8 mouse cellular contexts compared by ENCODE assay signal in genomic region chr7:45361243-45361804, GRCm38 (mm10). TPM values are rescaled to one million over a fixed set of nuclear protein-coding genes. Genes with fewer than 3 reads are reported as not detected.
DNase-seq lines count a peak whose midpoint lies in the region; ATAC-seq lines count a peak whose summit lies in the region.

No protein-coding gene starts in this region.

- no peaks in the 10 kb centered on the region for H3K9me3 ChIP-seq in intestine, embryonic 16.5 days (ENCODE audit: control insufficient read depth, low read length)
- no peaks in the 10 kb centered on the region for H3K9me3 ChIP-seq in midbrain, embryonic 10.5 days (replicated peaks)

- intact Hi-C loops in gastrocnemius, postnatal 14 days (cut with DNase I; ENCODE audit: low total_unique reads), result no loop called here
- intact Hi-C loops in left cerebral cortex, postnatal 36 days (cut with DNase I), result no loop called here

- peaks cover 14% of the 10 kb centered on the region for H3K4me1 ChIP-seq in intestine, embryonic 16.5 days (ENCODE audit: control insufficient read depth, insufficient read depth, low read length)
- H3K4me1 ChIP-seq in midbrain, embryonic 10.5 days, result peaks cover 31% of the 10 kb centered on the region

- no peaks in the 10 kb centered on the region for H3K36me3 ChIP-seq in intestine, embryonic 16.5 days (ENCODE audit: control insufficient read depth, insufficient read depth, low read length)
- H3K36me3 ChIP-seq in midbrain, embryonic 10.5 days, result peaks cover 17% of the 10 kb centered on the region

- DNase-seq in WW6 (ENCODE audit: low read depth, low spot score) (peak; percentile 99), adipocyte (ENCODE audit: low spot score) (no peak)
- DNase-seq in cerebellum, postnatal 25 days, result peak; percentile 87 to 91
- peak; percentile 60 for DNase-seq in gastrocnemius, postnatal 14 days
- peak; percentile 83 to 86 for DNase-seq in left cerebral cortex, postnatal 36 days (ENCODE audit: low spot score in 2 of 2)
- DNase-seq in midbrain, embryonic 10.5 days (ENCODE audit: low spot score), result peak; percentile 90
- peak; percentile 87 for DNase-seq in right cerebral cortex, postnatal 25 days

- H3K27ac ChIP-seq in intestine, embryonic 16.5 days (ENCODE audit: low read length), result no peak overlapping the region
- peak overlapping the region; percentile 81 for H3K27ac ChIP-seq in midbrain, embryonic 10.5 days (replicated peaks)

- peak overlapping the region; percentile 56 for H3K9ac ChIP-seq in intestine, embryonic 16.5 days (ENCODE audit: low read depth, low read length)

- H3K4me3 ChIP-seq in intestine, embryonic 16.5 days (ENCODE audit: low read length), result peak overlapping the region; percentile 48
- H3K4me3 ChIP-seq in midbrain, embryonic 10.5 days, result peak overlapping the region; percentile 68

- peaks cover 18% of the 10 kb centered on the region; the same call in 1 of the 2 replicates for H3K27me3 ChIP-seq in intestine, embryonic 16.5 days (replicated peaks; ENCODE audit: control insufficient read depth, insufficient read depth, low read length)
- peaks cover 70% of the 10 kb centered on the region for H3K27me3 ChIP-seq in midbrain, embryonic 10.5 days (ENCODE audit: low read depth, poor library complexity, severe bottlenecking)

- WGBS in intestine, embryonic 16.5 days, result under 1% methylated on average over 43 of the region's 43 CpGs
- under 1% methylated on average over 43 of the region's 43 CpGs for WGBS in midbrain, embryonic 10.5 days

- peak; percentile 74 for ATAC-seq in intestine, embryonic 16.5 days

- peak overlapping the region; percentile 88 for H3K4me2 ChIP-seq in intestine, embryonic 16.5 days (ENCODE audit: low read depth, low read length)

RNA-seq across cellular contexts. Expression of gene Ppfia3, which starts 5.5 kb away (rescaled TPM):
- total RNA-seq in gastrocnemius, postnatal 14 days (2021), result under 1 TPM; 0.69 to 0.78 TPM
- 10.3 and 12.0 TPM in 2 replicates for polyA plus RNA-seq in intestine, embryonic 16.5 days (2015; fragmentation: Nextera tagmentation; extraction: Ambion mirVana)
- 100 to 1,000 TPM; 154 to 168 TPM for total RNA-seq in left cerebral cortex, postnatal 36 days (2021)
- 6.4 and 7.4 TPM in 2 replicates for polyA plus RNA-seq in midbrain, embryonic 10.5 days (2016; fragmentation: Nextera tagmentation; extraction: Ambion mirVana)

RNA-seq across cellular contexts. Expression of gene Lin7b, which starts 9.1 kb away (rescaled TPM):
- total RNA-seq in gastrocnemius, postnatal 14 days (2021), result 1 to 10 TPM in 1 of 2 experiments, under 1 TPM in 1; 0.49 to 1.6 TPM
- 1.2 and 2.7 TPM in 2 replicates for polyA plus RNA-seq in intestine, embryonic 16.5 days (2015; fragmentation: Nextera tagmentation; extraction: Ambion mirVana)
- 100 to 1,000 TPM; 164 to 189 TPM for total RNA-seq in left cerebral cortex, postnatal 36 days (2021)
- 1.0 and 1.4 TPM in 2 replicates for polyA plus RNA-seq in midbrain, embryonic 10.5 days (2016; fragmentation: Nextera tagmentation; extraction: Ambion mirVana)

RNA-seq across cellular contexts. Expression of gene Hrc, which starts 26.2 kb away (rescaled TPM):
- total RNA-seq in gastrocnemius, postnatal 14 days (2021), result 100 to 1,000 TPM; 711 to 744 TPM
- polyA plus RNA-seq in intestine, embryonic 16.5 days (2015; fragmentation: Nextera tagmentation; extraction: Ambion mirVana), result 0.86 and 1.4 TPM in 2 replicates
- total RNA-seq in left cerebral cortex, postnatal 36 days (2021), result under 1 TPM; 0.27 to 0.52 TPM
- 0.12 and 0.29 TPM in 2 replicates for polyA plus RNA-seq in midbrain, embryonic 10.5 days (2016; fragmentation: Nextera tagmentation; extraction: Ambion mirVana)

RNA-seq across cellular contexts. Expression of gene Trpm4, which starts 27.7 kb away (rescaled TPM):
- total RNA-seq in gastrocnemius, postnatal 14 days (2021), result 10 to 100 TPM; 23.5 to 24.5 TPM
- 33.4 and 36.3 TPM in 2 replicates for polyA plus RNA-seq in intestine, embryonic 16.5 days (2015; fragmentation: Nextera tagmentation; extraction: Ambion mirVana)
- 10 to 100 TPM; 18.0 to 20.9 TPM for total RNA-seq in left cerebral cortex, postnatal 36 days (2021)
- 7.0 and 9.6 TPM in 2 replicates for polyA plus RNA-seq in midbrain, embryonic 10.5 days (2016; fragmentation: Nextera tagmentation; extraction: Ambion mirVana)

RNA-seq across cellular contexts. Expression of gene Snrnp70, which starts 34.2 kb away (rescaled TPM):
- 10 to 100 TPM; 90.1 to 93.1 TPM for total RNA-seq in gastrocnemius, postnatal 14 days (2021)
- polyA plus RNA-seq in intestine, embryonic 16.5 days (2015; fragmentation: Nextera tagmentation; extraction: Ambion mirVana), result 139 and 150 TPM in 2 replicates
- 100 to 1,000 TPM; 273 to 486 TPM for total RNA-seq in left cerebral cortex, postnatal 36 days (2021)
- polyA plus RNA-seq in midbrain, embryonic 10.5 days (2016; fragmentation: Nextera tagmentation; extraction: Ambion mirVana), result 254 and 268 TPM in 2 replicates

Comparison
In these comparisons a context has a peak if more than half of its experiments do, and no peak if none do; other contexts are left out.
1. RNA of gene Ppfia3, which starts 5.5 kb away (total RNA-seq): 154 to 168 TPM in left cerebral cortex, postnatal 36 days; 0.69 to 0.78 TPM in gastrocnemius, postnatal 14 days; every median in the first group is over 10 times any median in the second.
2. RNA of gene Lin7b, which starts 9.1 kb away (total RNA-seq): 164 to 189 TPM in left cerebral cortex, postnatal 36 days; 0.49 to 1.6 TPM in gastrocnemius, postnatal 14 days; every median in the first group is over 10 times any median in the second.
3. RNA of gene Hrc, which starts 26.2 kb away (total RNA-seq): 711 to 744 TPM in gastrocnemius, postnatal 14 days; 0.27 to 0.52 TPM in left cerebral cortex, postnatal 36 days; every median in the first group is over 100 times any median in the second.